Mouse (Mus musculus): ENCODE data around the gene Lysmd4. TPM values are rescaled to one million over a fixed set of nuclear protein-coding genes. Genes with fewer than 3 reads are reported as not detected.

Gene Lysmd4
- polyA plus RNA-seq, 1 experiment, result 11.1 TPM

- WGBS, result 44% methylated on average over 6 of the region's 6 CpGs
- Histone ChIP-seq H3K4me1 (ENCODE audit: control insufficient read depth, insufficient read depth, low read length) (no peaks in the 10 kb centered on the region), H3K4me3 (replicated peaks; ENCODE audit: extremely low read depth, low read depth, low read length) (no peak overlapping the region)
- DNase-seq, result no peak
- no peak for TF ChIP-seq CTCF (IDR thresholded peaks at IDR 0.05; ENCODE audit: insufficient read depth, low read length)
- no peak for TF ChIP-seq POLR2A (IDR thresholded peaks at IDR 0.05; ENCODE audit: borderline replicate concordance, extremely low read depth, low read depth, low read length)
Observed at GRCm38 (mm10) chr7:67210004-67210833, 12.1 kb upstream of the Lysmd4 start.

GRCm38 (mm10) chr7:67211341-67211740 is 11.0 kb upstream of the Lysmd4 start:
- no peak for TF ChIP-seq POLR2A (IDR thresholded peaks at IDR 0.05; ENCODE audit: borderline replicate concordance, extremely low read depth, low read depth, low read length)
- no peak for TF ChIP-seq CTCF (IDR thresholded peaks at IDR 0.05; ENCODE audit: insufficient read depth, low read length)
- Histone ChIP-seq H3K4me1 (ENCODE audit: control insufficient read depth, insufficient read depth, low read length) (no peaks in the 10 kb centered on the region), H3K4me3 (replicated peaks; ENCODE audit: extremely low read depth, low read depth, low read length) (no peak overlapping the region)
- no peak for DNase-seq
- 65% methylated on average over 6 of the region's 6 CpGs for WGBS

- 49% methylated on average over 4 of the region's 4 CpGs for WGBS
- no peak for DNase-seq
- no peak overlapping the region for H3K4me3 ChIP-seq (replicated peaks; ENCODE audit: extremely low read depth, low read depth, low read length)
- TF ChIP-seq POLR2A (IDR thresholded peaks at IDR 0.05; ENCODE audit: borderline replicate concordance, extremely low read depth, low read depth, low read length), result no peak
- TF ChIP-seq CTCF (IDR thresholded peaks at IDR 0.05; ENCODE audit: insufficient read depth, low read length), result no peak
- no peaks in the 10 kb centered on the region for H3K4me1 ChIP-seq (ENCODE audit: control insufficient read depth, insufficient read depth, low read length)
Observed at GRCm38 (mm10) chr7:67211971-67212370, 10.4 kb upstream of the Lysmd4 start.

DNA sequence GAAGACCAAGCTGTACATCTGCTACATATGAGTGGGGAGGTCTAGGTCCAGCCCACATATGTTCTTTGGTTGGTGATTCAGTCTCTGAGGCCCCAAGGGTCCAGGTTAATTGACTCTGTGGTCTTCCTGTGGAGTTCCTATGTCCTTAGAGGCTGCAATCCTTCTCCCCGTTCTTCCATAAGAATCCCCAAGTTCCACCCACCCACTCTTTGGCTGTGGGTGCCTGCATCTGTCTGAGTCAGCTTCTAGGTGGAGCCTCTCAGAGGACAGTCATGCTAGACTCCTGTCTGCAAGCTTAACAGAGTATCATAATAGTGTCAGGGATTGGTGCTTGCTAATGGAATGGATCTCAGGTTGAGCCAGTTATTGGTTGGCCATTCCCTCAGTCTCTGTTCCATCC is 8.8 kb upstream of the Lysmd4 start:
- no peak overlapping the region for H3K4me3 ChIP-seq (replicated peaks; ENCODE audit: extremely low read depth, low read depth, low read length)
- no peaks in the 10 kb centered on the region for H3K4me1 ChIP-seq (ENCODE audit: control insufficient read depth, insufficient read depth, low read length)
- 68% methylated on average over 1 of the region's 1 CpGs for WGBS
- no peak for TF ChIP-seq POLR2A (IDR thresholded peaks at IDR 0.05; ENCODE audit: borderline replicate concordance, extremely low read depth, low read depth, low read length)
- no peak for TF ChIP-seq CTCF (IDR thresholded peaks at IDR 0.05; ENCODE audit: insufficient read depth, low read length)
- DNase-seq, result no peak

- H3K4me1 ChIP-seq (ENCODE audit: control insufficient read depth, insufficient read depth, low read length), result no peaks in the 10 kb centered on the region
- no peak for TF ChIP-seq POLR2A (IDR thresholded peaks at IDR 0.05; ENCODE audit: borderline replicate concordance, extremely low read depth, low read depth, low read length)
- no peak for TF ChIP-seq CTCF (IDR thresholded peaks at IDR 0.05; ENCODE audit: insufficient read depth, low read length)
- no peak for DNase-seq
- 53% methylated on average over 6 of the region's 6 CpGs for WGBS
- no peak overlapping the region for H3K4me3 ChIP-seq (replicated peaks; ENCODE audit: extremely low read depth, low read depth, low read length)
Observed at GRCm38 (mm10) chr7:67216351-67216750, 6.0 kb upstream of the Lysmd4 start.

DNA sequence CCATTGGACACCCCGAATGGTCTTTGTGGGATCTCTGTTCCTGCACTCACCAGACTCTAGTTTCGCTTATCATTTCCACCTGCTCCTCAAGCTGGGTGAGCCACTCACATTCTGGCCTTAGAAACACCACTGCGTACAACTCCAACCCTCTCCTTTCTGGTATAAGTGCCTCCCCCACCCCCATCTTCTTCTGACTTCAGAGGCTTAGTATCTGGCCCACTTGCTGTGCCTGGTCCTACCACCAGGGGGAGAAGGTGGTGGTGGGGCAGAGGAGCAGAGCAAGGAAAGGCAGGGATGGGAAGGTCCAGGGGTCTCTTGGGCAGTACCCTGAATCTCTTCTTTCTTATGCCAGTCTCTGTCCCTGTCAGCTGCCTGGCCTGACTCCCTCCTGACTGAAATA is 5.3 kb upstream of the Lysmd4 start:
- Histone ChIP-seq H3K4me3 (replicated peaks; ENCODE audit: extremely low read depth, low read depth, low read length) (no peak overlapping the region), H3K4me1 (ENCODE audit: control insufficient read depth, insufficient read depth, low read length) (no peaks in the 10 kb centered on the region)
- 65% methylated on average over 3 of the region's 3 CpGs for WGBS
- peak; percentile 74 for DNase-seq
- TF ChIP-seq CTCF (IDR thresholded peaks at IDR 0.05; ENCODE audit: insufficient read depth, low read length) (peak; percentile 86), POLR2A (IDR thresholded peaks at IDR 0.05; ENCODE audit: borderline replicate concordance, extremely low read depth, low read depth, low read length) (no peak)

DNA sequence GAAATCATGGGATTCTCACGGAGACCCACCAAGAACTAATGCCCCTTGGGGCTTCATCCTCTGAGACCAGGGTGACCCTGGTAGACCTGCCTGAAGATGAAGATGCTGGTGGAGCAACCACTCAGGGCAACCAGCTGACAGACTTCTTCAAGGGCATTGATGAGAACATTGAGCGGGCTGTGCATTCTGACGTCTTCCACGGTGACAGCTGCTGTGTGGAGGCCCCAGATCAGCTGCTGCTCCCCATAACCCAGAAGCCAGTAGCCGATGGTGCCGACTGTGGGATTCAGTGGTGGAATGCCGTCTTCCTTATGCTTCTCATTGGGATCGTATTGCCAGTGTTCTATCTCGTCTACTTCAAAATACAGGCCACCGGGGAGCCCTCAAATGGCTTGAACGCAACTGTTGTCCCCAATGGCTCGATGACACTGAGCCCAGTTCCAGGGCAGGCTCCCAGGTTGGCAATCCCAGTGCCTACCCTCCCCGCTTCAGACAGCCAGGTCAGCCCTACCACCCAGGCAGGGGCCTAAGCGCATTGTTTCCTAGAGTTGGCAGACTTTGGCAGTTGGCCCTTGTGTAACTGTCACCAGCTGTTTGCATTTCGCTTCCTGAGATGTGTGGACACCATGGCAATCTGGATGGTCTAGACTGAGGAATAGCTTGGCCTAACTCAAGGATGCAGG is 3.7 kb downstream of the Lysmd4 start:
- Histone ChIP-seq H3K4me1 (ENCODE audit: control insufficient read depth, insufficient read depth, low read length) (peaks cover 3% of the 10 kb centered on the region; the same call in 1 of the 2 replicates), H3K4me3 (replicated peaks; ENCODE audit: extremely low read depth, low read depth, low read length) (no peak overlapping the region)
- DNase-seq, result no peak
- TF ChIP-seq CTCF (IDR thresholded peaks at IDR 0.05; ENCODE audit: insufficient read depth, low read length) (no peak), POLR2A (IDR thresholded peaks at IDR 0.05; ENCODE audit: borderline replicate concordance, extremely low read depth, low read depth, low read length) (no peak)
- WGBS, result 88% methylated on average over 15 of the region's 15 CpGs

DNA sequence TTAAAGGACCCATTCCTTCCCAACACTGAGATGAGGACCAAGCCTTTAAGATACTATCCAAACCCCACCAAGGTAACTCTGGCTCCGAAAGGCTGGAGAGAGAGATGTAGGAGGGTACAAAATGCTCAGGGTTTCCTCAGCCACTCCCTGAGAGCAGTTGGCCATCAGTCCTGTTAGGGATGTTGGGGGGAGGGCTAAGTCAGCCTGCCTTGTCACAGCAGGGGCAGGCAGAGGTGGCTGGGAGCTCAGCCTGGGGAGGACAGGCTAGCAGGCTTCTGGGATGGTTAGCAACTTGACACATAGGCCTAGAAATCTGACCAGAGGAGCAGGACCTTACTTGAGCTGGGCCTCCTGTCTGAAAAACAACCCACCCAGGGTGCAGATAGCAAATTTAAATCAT is 5.2 kb downstream of the Lysmd4 start:
- DNase-seq, result no peak
- 67% methylated on average over 1 of the region's 1 CpGs for WGBS
- Histone ChIP-seq H3K4me3 (replicated peaks; ENCODE audit: extremely low read depth, low read depth, low read length) (no peak overlapping the region), H3K4me1 (ENCODE audit: control insufficient read depth, insufficient read depth, low read length) (peaks cover 3% of the 10 kb centered on the region; the same call in 1 of the 2 replicates)
- TF ChIP-seq CTCF (IDR thresholded peaks at IDR 0.05; ENCODE audit: insufficient read depth, low read length) (no peak), POLR2A (IDR thresholded peaks at IDR 0.05; ENCODE audit: borderline replicate concordance, extremely low read depth, low read depth, low read length) (no peak)

DNA sequence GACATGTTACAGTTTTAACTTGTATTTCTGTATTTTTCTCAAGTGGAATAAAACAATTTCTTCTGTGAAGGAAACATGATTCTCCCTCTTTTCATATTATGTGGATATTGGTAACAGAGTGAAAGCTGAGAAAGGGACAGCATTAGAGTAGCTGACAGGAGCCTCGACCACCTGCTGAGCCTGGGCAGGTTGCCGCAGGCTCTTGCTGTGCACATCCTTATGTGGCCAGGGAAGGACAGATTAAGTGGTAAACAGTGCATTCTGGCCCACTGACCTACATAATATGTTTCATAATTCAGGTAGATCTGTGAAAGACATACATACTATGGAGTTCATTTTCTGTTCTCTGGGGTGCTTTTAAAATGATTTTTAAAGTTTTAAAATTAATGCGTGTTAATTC is 6.0 kb downstream of the Lysmd4 start:
- Histone ChIP-seq H3K4me1 (ENCODE audit: control insufficient read depth, insufficient read depth, low read length) (no peaks in the 10 kb centered on the region), H3K4me3 (replicated peaks; ENCODE audit: extremely low read depth, low read depth, low read length) (no peak overlapping the region)
- TF ChIP-seq POLR2A (IDR thresholded peaks at IDR 0.05; ENCODE audit: borderline replicate concordance, extremely low read depth, low read depth, low read length), result no peak
- no peak for TF ChIP-seq CTCF (IDR thresholded peaks at IDR 0.05; ENCODE audit: insufficient read depth, low read length)
- 67% methylated on average over 3 of the region's 3 CpGs for WGBS
- DNase-seq, result no peak
